10 mouse cellular contexts compared by ENCODE assay signal in genomic region chr9:102733459-102733858, GRCm38 (mm10). TPM values are rescaled to one million over a fixed set of nuclear protein-coding genes. Genes with fewer than 3 reads are reported as not detected.
DNase-seq lines count a peak whose midpoint lies in the region; ATAC-seq and TF ChIP-seq lines count a peak whose summit lies in the region.
"Had no signal": no experiment of that assay in that cellular context is flagged by ENCODE, and none has a peak within 500 bp of the region (broad histone marks: within the 10 kb centered on the region; RNA-seq: fewer than 3 reads in every experiment).

No protein-coding gene starts in this region.

- H3K9me3 ChIP-seq in heart, embryonic 16.5 days (replicated peaks; ENCODE audit: control insufficient read depth, low read length): no peaks in the 10 kb centered on the region
- H3K9me3 ChIP-seq in liver, postnatal 0 days (ENCODE audit: low read length): no peaks in the 10 kb centered on the region
- no peaks in the 10 kb centered on the region for H3K9me3 ChIP-seq in liver, embryonic 11.5 days (ENCODE audit: control insufficient read depth, low read length)
- H3K9me3 ChIP-seq in limb, embryonic 15.5 days: no peaks in the 10 kb centered on the region

- peaks cover 3% of the 10 kb centered on the region; the same call in 1 of the 2 replicates for H3K4me1 ChIP-seq in heart, embryonic 16.5 days (ENCODE audit: control insufficient read depth, insufficient read depth, low read length)
- H3K4me1 ChIP-seq in liver, postnatal 0 days (ENCODE audit: insufficient read depth): peaks cover 44% of the 10 kb centered on the region
- H3K4me1 ChIP-seq in liver, embryonic 11.5 days (replicated peaks; ENCODE audit: control insufficient read depth, insufficient read depth, low read length): no peaks in the 10 kb centered on the region
- H3K4me1 ChIP-seq in limb, embryonic 15.5 days: peaks cover 25% of the 10 kb centered on the region

- TF ChIP-seq CTCF in liver, postnatal 0 days (IDR thresholded peaks at IDR 0.05; ENCODE audit: low read depth): no peak

- no peak for DNase-seq in heart, adult 11 months
- no peak for DNase-seq in liver, postnatal 0 days
- no peak for DNase-seq in liver, embryonic 11.5 days (ENCODE audit: low spot score)
- peak; percentile 31 for DNase-seq in Muller cell, postnatal 12 days (ENCODE audit: inconsistent ontology term)
- DNase-seq in layer of hippocampus, adult 9-11 months: no peak
- no peak for DNase-seq in urinary bladder, postnatal 14 days (ENCODE audit: low spot score)
- DNase-seq: adrenal gland, postnatal 10 days had no signal

- peak overlapping the region; percentile 49; the same call in 1 of the 2 replicates for H3K27ac ChIP-seq in heart, embryonic 16.5 days (ENCODE audit: low read length)
- H3K27ac ChIP-seq in liver, postnatal 0 days (ENCODE audit: low read depth): peak overlapping the region; percentile 51
- H3K27ac ChIP-seq in liver, embryonic 11.5 days (ENCODE audit: low read depth, low read length): no peak overlapping the region
- peak overlapping the region; percentile 61; the same call in 1 of the 2 replicates for H3K27ac ChIP-seq in limb, embryonic 15.5 days

- no peak for ATAC-seq in heart, embryonic 16.5 days (replicated peaks; ENCODE audit: extremely low read depth, insufficient read depth, low FRiP score)
- no peak for ATAC-seq in liver, postnatal 0 days
- ATAC-seq in liver, embryonic 11.5 days (replicated peaks; ENCODE audit: low FRiP score): no peak
- ATAC-seq in limb, embryonic 15.5 days (ENCODE audit: insufficient number of reproducible peaks, low FRiP score, low TSS enrichment, low read depth): no peak

- no peak overlapping the region for H3K4me3 ChIP-seq in heart, embryonic 16.5 days (ENCODE audit: low read length)
- no peak overlapping the region for H3K4me3 ChIP-seq in liver, postnatal 0 days (ENCODE audit: low read depth, low read length)
- H3K4me3 ChIP-seq in liver, embryonic 11.5 days (ENCODE audit: low read depth, low read length): no peak overlapping the region
- H3K4me3 ChIP-seq in limb, embryonic 15.5 days: no peak overlapping the region

- 65% methylated on average over 5 of the region's 5 CpGs for WGBS in heart, embryonic 16.5 days
- 77% methylated on average over 5 of the region's 5 CpGs for WGBS in liver, postnatal 0 days (ENCODE audit: insufficient replicate concordance)
- 78% methylated on average over 5 of the region's 5 CpGs for WGBS in liver, embryonic 11.5 days
- 87% methylated on average over 5 of the region's 5 CpGs for WGBS in limb, embryonic 15.5 days

- peaks cover 53% of the 10 kb centered on the region for H3K36me3 ChIP-seq in heart, embryonic 16.5 days (ENCODE audit: control insufficient read depth, insufficient read depth)
- peaks cover 44% of the 10 kb centered on the region for H3K36me3 ChIP-seq in liver, postnatal 0 days (replicated peaks; ENCODE audit: insufficient read depth, low read length)
- peaks cover 24% of the 10 kb centered on the region for H3K36me3 ChIP-seq in liver, embryonic 11.5 days (ENCODE audit: control insufficient read depth, insufficient read depth, low read length)
- peaks cover 54% of the 10 kb centered on the region for H3K36me3 ChIP-seq in limb, embryonic 15.5 days

- H3K9ac ChIP-seq in heart, embryonic 16.5 days (ENCODE audit: low read length): no peak overlapping the region
- H3K9ac ChIP-seq in liver, postnatal 0 days (replicated peaks): no peak overlapping the region
- H3K9ac ChIP-seq in liver, embryonic 11.5 days (ENCODE audit: low read depth, low read length): no peak overlapping the region
- H3K9ac ChIP-seq in limb, embryonic 15.5 days: no peak overlapping the region

- H3K4me2 ChIP-seq in heart, embryonic 16.5 days (ENCODE audit: low read depth, low read length): no peak overlapping the region
- no peak overlapping the region for H3K4me2 ChIP-seq in liver, postnatal 0 days (ENCODE audit: low read depth, low read length)
- H3K4me2 ChIP-seq in liver, embryonic 11.5 days: no peak overlapping the region
- no peak overlapping the region for H3K4me2 ChIP-seq in limb, embryonic 15.5 days

- TF ChIP-seq EP300 in liver, postnatal 0 days (IDR thresholded peaks at IDR 0.05; ENCODE audit: low read depth): no peak

- H3K27me3 ChIP-seq in heart, embryonic 16.5 days (ENCODE audit: control insufficient read depth, insufficient read depth, low read length): no peaks in the 10 kb centered on the region
- H3K27me3 ChIP-seq in liver, postnatal 0 days (ENCODE audit: insufficient read depth, low read length): no peaks in the 10 kb centered on the region
- no peaks in the 10 kb centered on the region for H3K27me3 ChIP-seq in liver, embryonic 11.5 days (replicated peaks; ENCODE audit: control insufficient read depth, insufficient read depth, low read length)
- no peaks in the 10 kb centered on the region for H3K27me3 ChIP-seq in limb, embryonic 15.5 days
- H3K27me3 ChIP-seq: Patski had no signal

RNA-seq across cellular contexts. Expression of gene Amotl2, which starts 17.0 kb away (rescaled TPM):
- 38.6 and 43.4 TPM in 2 replicates for polyA plus RNA-seq in heart, embryonic 16.5 days (2015; fragmentation: Nextera tagmentation; extraction: Ambion mirVana)
- polyA plus RNA-seq in liver, postnatal 0 days (2015; fragmentation: Nextera tagmentation; extraction: Ambion mirVana): 5.7 and 6.5 TPM in 2 replicates
- 17.4 and 18.8 TPM in 2 replicates for polyA plus RNA-seq in liver, embryonic 11.5 days (2014; fragmentation: Nextera tagmentation; extraction: Ambion mirVana)
- polyA plus RNA-seq in limb, embryonic 15.5 days (2015; fragmentation: Nextera tagmentation; extraction: Ambion mirVana): 60.7 and 61.5 TPM in 2 replicates
